Comparison of ENCODE assay signal across 10 mouse cellular contexts in the genomic region with DNA sequence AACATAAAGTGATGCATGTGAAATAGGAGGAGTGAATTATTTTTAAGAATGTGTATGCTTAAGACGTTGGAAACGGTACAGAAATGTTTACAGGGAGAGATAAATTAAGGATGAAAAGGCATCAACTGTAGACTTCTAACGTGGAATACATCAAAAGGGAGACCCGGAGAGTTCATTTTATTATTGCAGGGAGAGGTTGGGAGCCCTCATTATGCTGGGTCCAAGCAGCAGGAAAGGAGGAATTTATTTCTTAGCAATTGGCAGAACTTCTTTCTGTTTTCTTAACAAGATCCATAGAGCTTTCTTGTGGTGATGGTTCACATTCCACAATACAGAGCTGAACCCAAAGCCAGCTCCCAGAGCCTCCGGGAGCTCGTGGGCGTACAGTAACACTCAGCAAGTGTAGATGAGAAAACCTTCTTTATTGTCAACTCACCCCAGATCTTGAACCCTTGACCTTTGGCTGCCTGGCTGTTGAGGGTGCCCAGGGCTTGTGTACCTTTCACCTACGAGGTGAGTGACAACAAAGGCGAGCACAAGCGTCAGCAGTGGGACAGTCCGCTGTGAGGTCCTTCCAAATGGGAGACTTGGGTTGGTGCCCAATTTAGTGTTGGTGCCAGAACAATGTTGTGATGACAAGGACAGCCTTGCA.
A peak's percentile ranks its signal among the peaks of the same experiment; 100 is the strongest.
DNase-seq lines count a peak whose midpoint lies in the region; ATAC-seq and TF ChIP-seq lines count a peak whose summit lies in the region.
"Had no signal": no experiment of that assay in that cellular context is flagged by ENCODE, and none has a peak within 500 bp of the region (broad histone marks: within the 10 kb centered on the region; RNA-seq: fewer than 3 reads in every experiment).

No protein-coding gene starts in this region.

- WGBS in lung, embryonic 14.5 days, result 26% methylated on average over 11 of the region's 11 CpGs
- 52% methylated on average over 11 of the region's 11 CpGs for WGBS in lung, adult 2 months
- WGBS in lung, postnatal 0 days, result 32% methylated on average over 11 of the region's 11 CpGs

- DNase-seq in heart, adult 11 months, result peak; percentile 91
- DNase-seq in heart, postnatal 25 days (ENCODE audit: low spot score), result no peak
- peak; percentile 80 for DNase-seq in lung, embryonic 14.5 days
- no peak for DNase-seq in lung, adult 2 months
- peak; percentile 29 to 35 for DNase-seq in cerebellum, postnatal 36 days
- peak; percentile 10 for DNase-seq in lung, postnatal 0 days (ENCODE audit: low spot score)
- DNase-seq in urinary bladder, postnatal 36 days (ENCODE audit: low spot score in 2 of 2), result no peak
- DNase-seq in left cerebral cortex, adult 8-10 months (ENCODE audit: low spot score in 2 of 2), result no peak
- DNase-seq: gastrocnemius, adult 2 months; kidney, adult 18-20 months had no signal

- 0 out of 2 replicates have a peak, but pooled peaks cover 6% of the 10 kb centered on the region for H3K4me1 ChIP-seq in lung, embryonic 14.5 days (ENCODE audit: insufficient read depth)
- H3K4me1 ChIP-seq in lung, adult 2 months (ENCODE audit: control insufficient read depth, insufficient read depth, low read length), result no peaks in the 10 kb centered on the region
- H3K4me1 ChIP-seq in lung, postnatal 0 days (ENCODE audit: insufficient read depth, low read depth, low read length), result no peaks in the 10 kb centered on the region

- H3K27ac ChIP-seq in lung, embryonic 14.5 days (ENCODE audit: low read depth), result no peak overlapping the region
- H3K27ac ChIP-seq in lung, postnatal 0 days (ENCODE audit: low read length), result no peak overlapping the region
- H3K27ac ChIP-seq: gastrocnemius, adult 2 months had no signal

- peaks cover 3% of the 10 kb centered on the region; the same call in 1 of the 2 replicates for H3K27me3 ChIP-seq in lung, embryonic 14.5 days (ENCODE audit: insufficient read depth, low read length)
- no peaks in the 10 kb centered on the region for H3K27me3 ChIP-seq in lung, postnatal 0 days (replicated peaks; ENCODE audit: insufficient read depth, low read length)

- no peaks in the 10 kb centered on the region for H3K9me3 ChIP-seq in lung, embryonic 14.5 days (ENCODE audit: low read depth, low read length)
- H3K9me3 ChIP-seq in lung, postnatal 0 days (ENCODE audit: low read length), result no peaks in the 10 kb centered on the region

- H3K36me3 ChIP-seq in lung, embryonic 14.5 days (ENCODE audit: insufficient read depth), result no peaks in the 10 kb centered on the region
- H3K36me3 ChIP-seq in lung, postnatal 0 days (ENCODE audit: insufficient read depth, low read length), result no peaks in the 10 kb centered on the region

- no peak for TF ChIP-seq EP300 in lung, postnatal 0 days (IDR thresholded peaks at IDR 0.05)

- H3K4me2 ChIP-seq in lung, embryonic 14.5 days, result no peak overlapping the region
- no peak overlapping the region for H3K4me2 ChIP-seq in lung, postnatal 0 days (replicated peaks; ENCODE audit: low read depth, low read length)

- intact Hi-C loops in heart, postnatal 25 days (cut with DNase I), result loop anchor here (1.0 to 10.0 kb wide), 2 partner anchors 158 to 388 kb away; no protein-coding TSS in a partner anchor

- H3K9ac ChIP-seq in lung, embryonic 14.5 days, result no peak overlapping the region
- no peak overlapping the region for H3K9ac ChIP-seq in lung, postnatal 0 days (replicated peaks; ENCODE audit: low read depth)

- H3K4me3 ChIP-seq in lung, embryonic 14.5 days (ENCODE audit: low read depth, low read length), result no peak overlapping the region
- H3K4me3 ChIP-seq in lung, adult 2 months (replicated peaks; ENCODE audit: extremely low read depth, low read depth, low read length), result no peak overlapping the region
- H3K4me3 ChIP-seq in lung, postnatal 0 days (ENCODE audit: low read depth, low read length), result no peak overlapping the region
- H3K4me3 ChIP-seq: gastrocnemius, adult 2 months had no signal

- no peak for TF ChIP-seq POLR2A in lung, adult 2 months (IDR thresholded peaks at IDR 0.05; ENCODE audit: borderline replicate concordance, extremely low read depth, low read depth, low read length)

- no peak for TF ChIP-seq CTCF in lung, embryonic 14.5 days (IDR thresholded peaks at IDR 0.05; ENCODE audit: low read depth)
- TF ChIP-seq CTCF in lung, adult 2 months (IDR thresholded peaks at IDR 0.05; ENCODE audit: insufficient read depth, low read length), result no peak
- no peak for TF ChIP-seq CTCF in lung, postnatal 0 days (IDR thresholded peaks at IDR 0.05)

- peak; percentile 72; the same call in 1 of the 2 replicates for ATAC-seq in lung, embryonic 14.5 days (ENCODE audit: insufficient read depth)
- ATAC-seq in lung, postnatal 0 days, result peak; percentile 64

Comparison
In these comparisons a context has a peak if more than half of its experiments do, and no peak if none do; other contexts are left out.
1. DNase-seq: peak in heart, adult 11 months (single experiment), lung, embryonic 14.5 days (single experiment), cerebellum, postnatal 36 days (2 of 2) and lung, postnatal 0 days (single experiment); none in heart, postnatal 25 days (single experiment), lung, adult 2 months (single experiment), urinary bladder, postnatal 36 days (0 of 2) and left cerebral cortex, adult 8-10 months (0 of 2).